Mouse (Mus musculus): Measurements from ENCODE around the gene Armc3. TPM values are rescaled to one million over a fixed set of nuclear protein-coding genes. Genes with fewer than 3 reads are reported as not detected.
A peak's percentile ranks its signal among the peaks of the same experiment; 100 is the strongest.
"Not testable (repeated sequence)": the region's sequence is repeated elsewhere in the genome, so short reads cannot be mapped to it uniquely, and the experiment has no call there.

Armc3 gene
- total RNA-seq, 2 experiments from 2014 or later, result 0.39 to 0.66 TPM

DNA sequence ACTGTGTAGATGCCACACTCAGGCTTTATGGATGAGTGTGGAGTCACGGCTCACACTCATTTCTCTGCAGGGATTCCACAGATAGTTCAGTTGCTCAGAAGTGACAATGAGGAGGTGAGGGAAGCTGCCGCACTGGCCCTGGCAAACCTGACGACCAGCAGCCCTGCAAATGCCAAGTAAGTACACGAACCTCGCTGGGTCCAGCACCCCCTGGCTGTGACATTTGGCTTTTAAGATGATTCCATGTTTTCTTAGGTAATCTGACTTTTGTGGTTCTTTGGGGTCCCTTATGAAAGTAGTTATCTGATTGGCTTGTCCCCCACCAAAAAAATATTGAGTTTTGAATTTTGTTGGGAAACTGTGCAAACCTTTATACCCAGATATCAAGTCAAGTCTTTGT, 70.9 kb downstream of the Armc3 start:
- DNase-seq (ENCODE audit: extremely low spot score in 1 of 2, low spot score in 1 of 2), result no peak

DNA sequence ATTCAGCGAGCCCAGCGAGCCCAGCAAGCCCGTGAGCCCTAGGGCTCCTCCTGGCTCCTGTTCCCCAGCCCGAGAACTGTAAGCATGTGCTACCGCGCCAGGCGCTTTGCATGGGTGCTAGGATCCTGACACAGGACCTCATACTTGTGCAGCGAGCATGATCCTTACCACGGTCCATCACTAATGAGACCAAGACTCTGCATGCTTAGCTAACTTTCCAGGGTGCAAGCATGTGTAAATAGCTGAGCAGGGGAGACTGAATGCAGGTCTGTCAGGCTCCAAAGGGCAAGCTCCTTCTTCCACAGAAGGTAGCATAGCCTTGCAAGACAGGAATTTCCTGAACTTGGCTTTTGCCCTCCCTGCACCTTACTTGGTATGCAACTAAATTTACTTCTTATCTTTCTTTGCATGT, 71.6 kb downstream of the Armc3 start:
- no peak for DNase-seq (ENCODE audit: extremely low spot score in 1 of 2, low spot score in 1 of 2)

DNA sequence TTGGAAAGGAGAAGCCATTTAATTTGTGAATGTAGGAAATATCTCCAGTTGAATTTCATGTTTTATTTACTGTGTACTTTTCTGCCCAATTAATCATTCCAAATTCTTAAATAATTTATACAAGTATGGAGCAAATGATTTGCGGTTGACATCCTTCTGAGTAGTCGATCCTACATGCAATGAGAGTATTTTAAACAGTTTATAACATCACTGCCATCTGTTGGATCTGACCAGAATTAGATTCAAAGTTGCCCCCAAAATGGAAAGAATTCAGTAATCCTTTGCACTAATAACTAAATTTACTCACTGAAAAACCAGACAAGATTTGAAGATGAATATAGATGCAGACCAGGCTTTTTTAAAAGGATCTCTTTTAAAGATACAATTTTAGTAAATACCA, 75.5 kb downstream of the Armc3 start:
- DNase-seq (ENCODE audit: extremely low spot score in 1 of 2, low spot score in 1 of 2), result no peak

DNA sequence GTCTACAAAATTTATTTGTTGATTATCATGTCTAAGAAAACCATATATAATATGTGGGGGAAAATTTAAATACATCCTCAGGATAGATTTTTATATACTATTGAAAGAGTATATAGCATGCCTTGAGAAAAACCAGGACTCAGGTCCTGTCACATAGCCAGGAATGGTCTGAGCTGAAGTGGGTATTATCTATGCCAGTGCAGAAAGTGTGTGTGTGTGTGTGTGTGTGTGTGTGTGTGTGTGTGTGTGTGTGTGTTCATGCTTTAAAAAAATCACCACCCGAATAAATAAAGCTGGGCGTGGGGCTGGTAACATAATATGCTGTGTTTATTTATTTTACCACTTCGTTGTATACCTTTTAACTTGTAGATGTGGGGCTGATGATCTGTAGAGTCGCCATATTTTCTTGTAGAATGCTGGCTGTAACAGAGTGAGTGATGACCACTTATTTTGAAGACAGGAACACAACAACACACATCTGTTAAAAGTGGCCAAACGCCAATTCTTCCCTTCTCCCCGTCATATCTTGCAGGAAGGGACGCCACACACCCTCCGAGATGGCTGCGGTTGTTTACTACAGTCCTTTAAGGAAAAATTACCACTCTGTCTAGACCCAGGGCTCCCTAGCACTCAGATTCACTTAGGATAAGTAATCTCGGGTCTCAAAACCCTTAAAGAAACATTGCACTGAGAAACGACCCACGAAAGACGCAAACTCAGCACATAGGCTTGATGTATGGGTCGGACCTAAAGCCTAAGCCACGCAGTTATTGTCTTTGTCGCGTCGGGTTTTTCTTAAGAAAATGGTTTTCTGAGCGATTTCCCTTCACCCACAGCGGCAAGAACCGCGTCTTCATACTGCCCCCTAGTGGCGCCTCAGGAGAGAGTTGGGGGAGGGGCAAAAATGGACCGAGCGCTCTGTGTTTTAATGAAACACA, 76.8 kb downstream of the Armc3 start:
- peak; percentile 69 to 92 for DNase-seq (ENCODE audit: extremely low spot score in 1 of 2, low spot score in 1 of 2)

- DNase-seq (ENCODE audit: extremely low spot score in 1 of 2, low spot score in 1 of 2), result no peak
Observed at GRCm38 (mm10) chr2:19280331-19280730, 81.2 kb downstream of the Armc3 start.

DNA sequence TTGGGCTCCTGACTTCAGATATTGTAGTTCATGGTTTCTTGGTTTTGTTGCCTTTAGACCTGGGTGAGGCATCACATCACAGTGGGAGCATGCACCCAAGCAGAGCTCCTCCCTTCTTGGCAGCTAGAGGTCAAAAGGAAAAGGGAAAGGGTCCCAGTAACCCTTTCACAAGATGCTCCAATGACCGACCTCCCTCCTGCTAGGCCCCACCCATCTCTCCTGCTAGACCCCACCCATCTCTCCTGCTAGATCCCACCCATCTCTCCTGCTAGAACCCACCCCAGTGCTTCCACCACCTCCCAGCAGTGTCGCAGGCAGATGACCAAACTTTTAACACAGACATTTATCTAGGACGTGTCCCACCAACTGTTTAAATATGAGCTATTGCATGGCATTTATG, 93.3 kb downstream of the Armc3 start:
- no peak for DNase-seq (ENCODE audit: extremely low spot score in 1 of 2, low spot score in 1 of 2)

- no peak for DNase-seq (ENCODE audit: extremely low spot score in 1 of 2, low spot score in 1 of 2)
Observed at GRCm38 (mm10) chr2:19300345-19301089, 101.4 kb downstream of the Armc3 start.

DNA sequence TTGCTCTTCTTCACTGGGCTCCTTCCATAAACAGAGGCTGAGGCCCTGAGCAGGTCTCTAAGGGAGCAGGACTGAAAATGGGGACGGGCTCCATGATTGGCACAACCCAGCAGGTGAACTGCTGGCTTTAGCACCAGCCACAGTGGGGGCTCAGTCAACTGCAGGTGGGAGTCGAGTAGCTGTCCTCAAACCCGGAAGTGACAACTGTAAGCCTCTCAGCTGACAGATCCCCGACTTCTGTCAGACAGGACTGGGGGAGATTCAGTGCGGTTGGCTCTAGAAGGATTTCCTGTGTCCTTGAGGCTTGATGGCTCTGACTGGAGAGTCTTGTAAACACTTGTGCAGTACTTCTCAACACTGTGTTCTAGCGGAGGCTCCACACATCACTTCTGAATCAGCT, 102.1 kb downstream of the Armc3 start:
- DNase-seq (ENCODE audit: extremely low spot score in 1 of 2, low spot score in 1 of 2), result no peak

DNA sequence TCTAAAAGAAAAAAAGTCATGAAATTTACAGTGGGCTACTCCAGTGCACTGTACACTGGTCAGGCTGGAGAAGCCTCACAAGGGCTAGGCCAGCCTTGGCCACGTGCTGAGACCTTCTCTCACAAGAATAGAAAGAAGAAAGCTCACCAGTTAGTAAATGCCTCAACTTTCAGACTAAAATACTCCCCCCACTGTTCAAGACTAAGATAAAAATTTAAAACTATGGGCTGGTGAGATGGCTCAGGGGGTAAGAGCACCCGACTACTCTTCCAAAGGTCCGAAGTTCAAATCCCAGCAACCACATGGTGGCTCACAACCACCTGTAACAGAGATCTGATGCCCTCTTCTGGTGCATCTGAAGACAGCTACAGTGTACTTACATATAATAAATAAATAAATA, 104.0 kb downstream of the Armc3 start:
- not testable (repeated sequence) for DNase-seq (ENCODE audit: extremely low spot score in 1 of 2, low spot score in 1 of 2)

- DNase-seq (ENCODE audit: extremely low spot score in 1 of 2, low spot score in 1 of 2), result no peak
Observed at GRCm38 (mm10) chr2:19310498-19310897, 111.4 kb downstream of the Armc3 start.

DNA sequence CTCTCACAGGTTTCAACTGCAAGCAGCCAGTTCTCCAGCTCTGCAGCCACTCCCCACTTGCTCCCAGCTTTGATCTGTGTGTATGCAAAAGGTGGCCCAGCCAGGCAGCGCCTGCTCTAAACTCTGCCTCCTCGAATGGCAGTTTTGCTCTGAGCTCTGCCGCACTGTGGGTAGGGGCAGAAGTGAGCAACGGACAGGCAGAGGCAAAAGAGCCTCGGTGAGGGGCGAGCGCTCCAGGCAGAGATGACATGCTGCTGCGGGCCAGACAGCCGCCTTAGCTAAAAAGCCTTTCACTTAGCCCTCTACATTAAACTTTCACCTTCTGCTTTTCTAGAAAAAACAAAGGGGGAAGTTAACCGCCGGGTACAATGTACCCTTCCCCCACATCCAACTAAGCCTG, 117.0 kb downstream of the Armc3 start:
- no peak for DNase-seq (ENCODE audit: extremely low spot score in 1 of 2, low spot score in 1 of 2)

GRCm38 (mm10) chr2:19316691-19317090, 117.6 kb downstream of the Armc3 start:
- no peak for DNase-seq (ENCODE audit: extremely low spot score in 1 of 2, low spot score in 1 of 2)

GRCm38 (mm10) chr2:19317151-19317812, 118.2 kb downstream of the Armc3 start:
- not testable (repeated sequence) for DNase-seq (ENCODE audit: extremely low spot score in 1 of 2, low spot score in 1 of 2)

DNA sequence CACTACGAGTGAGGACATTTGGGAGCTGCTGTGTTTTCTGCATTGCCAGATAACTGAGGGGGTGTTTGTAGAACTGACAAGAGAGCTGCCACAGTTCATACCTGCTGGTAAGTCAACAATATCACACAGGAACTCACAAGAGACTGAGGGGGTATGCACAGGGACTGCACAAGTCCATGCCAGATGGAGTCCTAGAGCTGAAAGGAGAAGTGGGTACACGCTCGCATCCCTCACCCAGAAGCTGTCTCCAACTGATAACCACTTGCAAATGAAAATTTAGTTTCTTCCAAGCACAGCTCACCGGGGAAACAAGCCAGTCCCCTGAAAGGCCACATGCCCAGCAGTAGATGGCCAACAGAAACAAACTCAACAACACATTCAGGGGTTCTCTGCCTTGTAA, 119.4 kb downstream of the Armc3 start:
- no peak for DNase-seq (ENCODE audit: extremely low spot score in 1 of 2, low spot score in 1 of 2)

DNA sequence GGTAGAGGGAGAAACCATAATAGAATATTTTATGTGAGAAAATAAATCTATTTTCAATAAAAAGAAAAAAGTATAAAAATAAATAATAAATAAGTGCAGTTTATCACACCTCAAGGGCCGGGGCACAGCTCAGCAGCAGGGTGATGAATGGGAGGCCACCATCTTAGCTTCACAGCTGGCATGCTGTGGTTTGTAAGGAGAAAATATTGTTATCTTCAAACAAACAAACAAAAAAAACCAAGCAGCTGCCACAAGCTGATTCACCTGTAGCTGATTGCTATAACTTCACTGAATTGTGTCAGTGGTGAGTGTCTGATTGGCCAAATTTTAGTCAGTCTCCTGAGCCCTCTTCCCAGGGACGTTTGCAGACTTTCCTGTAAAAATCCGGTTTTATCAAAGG, 120.2 kb downstream of the Armc3 start:
- DNase-seq (ENCODE audit: extremely low spot score in 1 of 2, low spot score in 1 of 2), result no peak

GRCm38 (mm10) chr2:19322448-19322847, 123.3 kb downstream of the Armc3 start:
- no peak for DNase-seq (ENCODE audit: extremely low spot score in 1 of 2, low spot score in 1 of 2)

DNA sequence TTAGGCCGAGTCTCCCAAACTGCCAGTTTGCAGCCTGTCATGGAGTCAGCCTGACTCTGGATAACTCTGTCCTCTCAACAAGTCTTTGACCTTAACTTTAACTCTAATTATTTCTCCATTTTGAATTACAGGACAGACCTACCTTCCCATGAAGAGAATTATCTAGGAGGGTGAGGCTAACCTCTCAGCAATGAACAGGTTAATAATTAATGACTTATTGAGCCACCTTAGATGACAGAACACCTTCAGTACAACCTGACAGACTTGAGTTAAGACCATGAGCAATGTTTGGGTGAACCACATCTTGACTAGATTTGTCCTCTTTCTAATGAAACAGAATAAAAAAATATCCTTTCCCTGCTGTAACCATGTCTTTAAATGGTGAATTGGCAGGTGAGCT, 127.3 kb downstream of the Armc3 start:
- no peak for DNase-seq (ENCODE audit: extremely low spot score in 1 of 2, low spot score in 1 of 2)

DNA sequence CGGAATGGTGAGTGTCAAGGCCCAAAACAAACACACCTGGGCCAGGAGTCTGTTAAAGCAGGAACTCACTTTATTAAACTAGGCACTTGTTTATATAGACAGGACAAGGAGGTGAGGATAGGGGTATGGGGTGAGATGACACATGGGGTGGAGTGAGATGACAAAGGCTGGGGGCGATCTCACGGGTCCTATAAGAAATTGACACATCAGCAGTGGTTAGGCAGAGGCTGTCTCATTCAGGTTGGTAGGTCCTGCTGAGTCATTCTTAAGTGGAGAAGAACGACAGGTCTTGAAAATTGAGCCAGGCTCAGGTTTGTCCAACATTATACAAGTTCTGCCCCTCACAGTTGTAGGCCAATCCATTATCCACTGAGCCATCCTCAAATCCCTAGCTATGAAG, 128.7 kb downstream of the Armc3 start:
- DNase-seq (ENCODE audit: extremely low spot score in 1 of 2, low spot score in 1 of 2), result no peak

- peak in 1 of 2 experiments; percentile 20 for DNase-seq (ENCODE audit: extremely low spot score in 1 of 2, low spot score in 1 of 2)
Observed at GRCm38 (mm10) chr2:19343901-19344635, 145.0 kb downstream of the Armc3 start.

GRCm38 (mm10) chr2:19344636-19345413, 145.7 kb downstream of the Armc3 start:
- DNase-seq (ENCODE audit: extremely low spot score in 1 of 2, low spot score in 1 of 2), result peak; percentile 72 to 95
